Comparison of ENCODE assay signal across 17 mouse cellular contexts in the genomic region with DNA sequence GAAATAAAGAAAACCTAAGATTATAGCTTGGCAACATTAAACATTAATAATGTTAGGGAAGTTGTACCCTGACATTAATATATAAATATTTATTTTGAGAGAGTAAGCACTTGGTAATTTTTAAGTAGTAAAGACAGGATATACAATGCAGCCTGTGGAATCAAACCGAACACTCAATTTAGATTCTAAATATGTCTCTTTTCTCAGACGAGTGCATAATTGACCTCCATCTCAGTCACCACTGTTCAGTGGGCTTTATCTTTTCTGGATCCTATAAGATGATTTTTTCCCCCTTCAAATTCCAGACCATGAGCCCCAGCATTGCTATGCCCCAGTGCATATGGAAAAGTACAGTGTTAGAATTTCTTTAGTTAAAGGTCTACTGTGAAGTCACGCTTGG.
"Had no signal": no experiment of that assay in that cellular context is flagged by ENCODE, and none has a peak within 500 bp of the region (broad histone marks: within the 10 kb centered on the region; RNA-seq: fewer than 3 reads in every experiment).

No protein-coding gene starts in this region.

- H3K4me3 ChIP-seq: liver, embryonic 13.5 days; liver, embryonic 15.5 days; megakaryocyte, embryonic 14.5 days; neural tube, embryonic 12.5 days; stomach, embryonic 15.5 days had no signal

- H3K4me1 ChIP-seq: liver, embryonic 13.5 days; liver, embryonic 15.5 days; megakaryocyte, embryonic 14.5 days; neural tube, embryonic 12.5 days; stomach, embryonic 15.5 days had no signal

- DNase-seq: liver; liver, embryonic 13.5 days; liver, postnatal 0 days; lung, postnatal 14 days; lung, postnatal 36 days; midbrain, embryonic 14.5 days; right cerebral cortex, postnatal 14 days; thymus, adult 2 months; thymus, postnatal 25 days; thymus, postnatal 4 days had no signal

- ATAC-seq: liver, postnatal 0 days had no signal

- H3K9ac ChIP-seq: liver, embryonic 13.5 days; liver, embryonic 15.5 days; liver, postnatal 0 days; neural tube, embryonic 12.5 days; stomach, embryonic 15.5 days had no signal

- H3K27me3 ChIP-seq: liver, embryonic 13.5 days; liver, embryonic 15.5 days; megakaryocyte, embryonic 14.5 days; neural tube, embryonic 12.5 days; stomach, embryonic 15.5 days had no signal

- H3K9me3 ChIP-seq: liver, embryonic 13.5 days; liver, embryonic 15.5 days; megakaryocyte, embryonic 14.5 days; neural tube, embryonic 12.5 days; stomach, embryonic 15.5 days had no signal

- H3K4me2 ChIP-seq: liver, embryonic 11.5 days; liver, embryonic 13.5 days; liver, embryonic 15.5 days; neural tube, embryonic 12.5 days; stomach, embryonic 15.5 days had no signal

- H3K27ac ChIP-seq: liver, embryonic 13.5 days; liver, embryonic 15.5 days; macrophage; neural tube, embryonic 12.5 days; stomach, embryonic 15.5 days; stomach, postnatal 0 days had no signal

- H3K36me3 ChIP-seq: liver, embryonic 13.5 days; liver, embryonic 15.5 days; neural tube, embryonic 12.5 days; stomach, embryonic 15.5 days had no signal
